ENCODE assay signal across 8 mouse cellular contexts in genomic region chr7:24441785-24442184, GRCm38 (mm10). TPM values are rescaled to one million over a fixed set of nuclear protein-coding genes. Genes with fewer than 3 reads are reported as not detected.
DNase-seq lines count a peak whose midpoint lies in the region; ATAC-seq lines count a peak whose summit lies in the region.

No protein-coding gene starts in this region.

- ATAC-seq in monocyte, adult 5-6 weeks (replicated peaks; ENCODE audit: insufficient number of reproducible peaks, low FRiP score, low TSS enrichment, poor library complexity, severe bottlenecking) = peak; percentile 71

- peak; percentile 70 for DNase-seq in layer of hippocampus, adult 11-12 months (ENCODE audit: low spot score)
- no peak for DNase-seq in layer of hippocampus, adult 8-10 months (ENCODE audit: low spot score in 2 of 2)
- DNase-seq in MEL-GATA-1-ER (ENCODE audit: extremely low read depth, low read depth) = peak; percentile 64
- DNase-seq in cerebellum, adult 9-11 months = peak; percentile 69
- DNase-seq in heart, postnatal 10 days = peak; percentile 70 to 79
- DNase-seq in left cerebral cortex, postnatal 4 days = peak; percentile 64
- DNase-seq in thymus, postnatal 25 days = peak; percentile 88

- intact Hi-C loops in heart, postnatal 10 days (cut with DNase I) = loop anchor here (2.0 kb wide), 1 partner anchor 31 kb away; no protein-coding TSS in a partner anchor
- intact Hi-C loops in left cerebral cortex, postnatal 4 days (cut with DNase I) = no loop called here

RNA-seq across cellular contexts. Expression of gene Irgc1, which starts 10.3 kb away (rescaled TPM):
- not detected for total RNA-seq in layer of hippocampus, adult 8-10 months (2022)
- not detected for total RNA-seq in heart, postnatal 10 days (2021)
- total RNA-seq in left cerebral cortex, postnatal 4 days (2021) = not detected
- total RNA-seq in monocyte, adult 5-6 weeks (2017) = 1.7 TPM in 1 of 3 replicates, not detected in the others

RNA-seq across cellular contexts. Expression of gene Plaur, which starts 20.5 kb away (rescaled TPM):
- total RNA-seq in layer of hippocampus, adult 8-10 months (2022) = 1 to 10 TPM in 3 of 4 experiments, under 1 TPM in 1; 0.87 to 8.3 (median 2.7) TPM
- 1 to 10 TPM; 4.2 to 6.1 TPM for total RNA-seq in heart, postnatal 10 days (2021)
- total RNA-seq in left cerebral cortex, postnatal 4 days (2021) = 1 to 10 TPM; 1.0 to 1.2 TPM
- total RNA-seq in monocyte, adult 5-6 weeks (2017) = 286 to 300 TPM (median 297 TPM) in 3 replicates

RNA-seq across cellular contexts. Expression of gene Cadm4, which starts 40.0 kb away (rescaled TPM):
- total RNA-seq in layer of hippocampus, adult 8-10 months (2022) = 100 to 1,000 TPM; 123 to 166 (median 143) TPM
- total RNA-seq in heart, postnatal 10 days (2021) = 10 to 100 TPM; 18.6 to 22.7 TPM
- 100 to 1,000 TPM; 332 to 353 TPM for total RNA-seq in left cerebral cortex, postnatal 4 days (2021)
- not detected in 3 replicates for total RNA-seq in monocyte, adult 5-6 weeks (2017)

RNA-seq across cellular contexts. Expression of gene Smg9, which starts 42.4 kb away (rescaled TPM):
- total RNA-seq in layer of hippocampus, adult 8-10 months (2022) = 10 to 100 TPM; 33.8 to 49.8 (median 44.0) TPM
- total RNA-seq in heart, postnatal 10 days (2021) = 10 to 100 TPM; 12.8 to 14.9 TPM
- 10 to 100 TPM; 42.0 to 43.2 TPM for total RNA-seq in left cerebral cortex, postnatal 4 days (2021)
- total RNA-seq in monocyte, adult 5-6 weeks (2017) = 20.1 to 30.8 TPM (median 22.6 TPM) in 3 replicates

Comparison
In these comparisons a context has a peak if more than half of its experiments do, and no peak if none do; other contexts are left out.
1. DNase-seq: peak in layer of hippocampus, adult 11-12 months (single experiment), MEL-GATA-1-ER (single experiment), cerebellum, adult 9-11 months (single experiment), heart, postnatal 10 days (2 of 2), left cerebral cortex, postnatal 4 days (single experiment) and thymus, postnatal 25 days (single experiment); none in layer of hippocampus, adult 8-10 months (0 of 2).
2. RNA of gene Plaur, which starts 20.5 kb away (total RNA-seq): 286 to 300 TPM in monocyte, adult 5-6 weeks; 4.2 to 6.1 TPM in heart, postnatal 10 days, 0.87 to 8.3 TPM in layer of hippocampus, adult 8-10 months and 1.0 to 1.2 TPM in left cerebral cortex, postnatal 4 days; every median in the first group is over 10 times any median in the second.
3. RNA of gene Cadm4, which starts 40.0 kb away (total RNA-seq): 332 to 353 TPM in left cerebral cortex, postnatal 4 days, 123 to 166 TPM in layer of hippocampus, adult 8-10 months and 18.6 to 22.7 TPM in heart, postnatal 10 days; not detected in monocyte, adult 5-6 weeks; every median in the first group is over 10 times any median in the second.